Mouse (Mus musculus) forebrain, embryonic 16.5 days (tissue): ENCODE measurements at regions not wholly inside any gene's neighbourhood (a gene's known extent, or its start where the extent isn't known, plus 50 kb on each side); places are given as distances from the start of the nearest gene placed in this dataset.

Experiments
- ATAC-seq: fragments of 200-750 bp; cut with Nextera tagmentation; 2 replicates; pipeline ENCODE4 v1.8.0; 2017; ENCODE audit warnings: mild to moderate bottlenecking, moderate library complexity
- H3K27ac ChIP-seq: fragments of 300-500 bp; sonication (generic); 2 replicates; pipeline ENCODE4 v1.5.1; 2014; ENCODE audit warnings: low read length, control low read depth
- H3K27me3 ChIP-seq: fragments of 300-500 bp; sonication (generic); replicated peaks from 2 replicates; pipeline ENCODE4 v1.6.1; 2014; ENCODE audit warnings: low read length; ENCODE audit not compliant: control insufficient read depth, insufficient read depth
- H3K36me3 ChIP-seq: fragments of 300-500 bp; sonication (generic); 2 replicates; pipeline ENCODE4 v1.6.1; 2014; ENCODE audit not compliant: control insufficient read depth, insufficient read depth
- H3K4me1 ChIP-seq: fragments of 300-500 bp; sonication (generic); replicated peaks from 2 replicates; pipeline ENCODE4 v1.6.1; 2014; ENCODE audit warnings: low read length; ENCODE audit not compliant: control insufficient read depth, insufficient read depth
- H3K4me2 ChIP-seq: fragments of 300-500 bp; sonication (generic); 2 replicates; pipeline ENCODE4 v1.6.1; 2014; ENCODE audit warnings: mild to moderate bottlenecking, low read length, control low read depth
- H3K4me3 ChIP-seq: fragments of 300-500 bp; sonication (generic); replicated peaks from 2 replicates; pipeline ENCODE4 v1.5.1; 2014; ENCODE audit warnings: mild to moderate bottlenecking, low read length, control low read depth
- H3K9ac ChIP-seq: fragments of 300-500 bp; sonication (generic); replicated peaks from 2 replicates; pipeline ENCODE4 v1.6.1; 2014; ENCODE audit warnings: low read depth, low read length, control low read depth
- H3K9me3 ChIP-seq: fragments of 300-500 bp; sonication (generic); 2 replicates; pipeline ENCODE4 v1.6.1; 2016; ENCODE audit warnings: low read length; ENCODE audit not compliant: control insufficient read depth
- whole genome bisulfite sequencing: fragments of 180-500 bp; shearing (Covaris S2); extraction: QIAGEN DNeasy Blood & Tissue Kit; methylation state at CpG from one replicate; pipeline ENCODE4 v1.1.7; 2014; 5-methylcytosine and 5-hydroxymethylcytosine counted together

- ATAC-seq, result peak; percentile 92
- no peak overlapping the region for H3K4me2 ChIP-seq
- H3K36me3 ChIP-seq, result no peaks in the 10 kb centered on the region
- no peak overlapping the region for H3K27ac ChIP-seq
- H3K9me3 ChIP-seq, result no peaks in the 10 kb centered on the region
- 19% methylated on average over 1 of the region's 1 CpGs for WGBS
- H3K4me1 ChIP-seq, result peaks cover 5% of the 10 kb centered on the region; the same call in 1 of the 2 replicates
- no peak overlapping the region for H3K4me3 ChIP-seq
- no peaks in the 10 kb centered on the region for H3K27me3 ChIP-seq
- no peak overlapping the region for H3K9ac ChIP-seq
These were observed 349.5 kb upstream of the B3gat1 start for GRCm38 (mm10) chr9:26383996-26384395.

- Histone ChIP-seq H3K27ac (no peak overlapping the region), H3K27me3 (no peaks in the 10 kb centered on the region), H3K4me3 (no peak overlapping the region), H3K9ac (no peak overlapping the region), H3K9me3 (no peaks in the 10 kb centered on the region), H3K36me3 (no peaks in the 10 kb centered on the region), H3K4me2 (no peak overlapping the region), H3K4me1 (no peaks in the 10 kb centered on the region)
- no peak for ATAC-seq
- 67% methylated on average over 3 of the region's 3 CpGs for WGBS
These were observed 334.9 kb upstream of the B3gat1 start for GRCm38 (mm10) chr9:26398635-26399034.

GRCm38 (mm10) chr9:26422897-26423823 lies 310.4 kb upstream of the B3gat1 start:
- WGBS, result 63% methylated on average over 11 of the region's 11 CpGs
- ATAC-seq, result no peak
- H3K4me1 ChIP-seq, result 0 out of 2 replicates have a peak, but pooled peaks cover 3% of the 10 kb centered on the region
- no peaks in the 10 kb centered on the region for H3K27me3 ChIP-seq
- no peak overlapping the region for H3K4me2 ChIP-seq
- H3K9ac ChIP-seq, result no peak overlapping the region
- no peak overlapping the region for H3K27ac ChIP-seq
- H3K4me3 ChIP-seq, result no peak overlapping the region
- H3K36me3 ChIP-seq, result no peaks in the 10 kb centered on the region
- no peaks in the 10 kb centered on the region for H3K9me3 ChIP-seq

- Histone ChIP-seq H3K27me3 (no peaks in the 10 kb centered on the region), H3K36me3 (no peaks in the 10 kb centered on the region), H3K9me3 (no peaks in the 10 kb centered on the region), H3K27ac (no peak overlapping the region), H3K4me1 (no peaks in the 10 kb centered on the region), H3K4me3 (no peak overlapping the region), H3K4me2 (no peak overlapping the region), H3K9ac (no peak overlapping the region)
- WGBS, result 24% methylated on average over 2 of the region's 2 CpGs
- peak; percentile 84 for ATAC-seq
These were observed 298.0 kb upstream of the B3gat1 start for GRCm38 (mm10) chr9:26435507-26435906.

- Histone ChIP-seq H3K4me2 (no peak overlapping the region), H3K36me3 (no peaks in the 10 kb centered on the region), H3K4me3 (no peak overlapping the region), H3K4me1 (no peaks in the 10 kb centered on the region), H3K27ac (no peak overlapping the region), H3K27me3 (no peaks in the 10 kb centered on the region), H3K9ac (no peak overlapping the region), H3K9me3 (no peaks in the 10 kb centered on the region)
- WGBS, result 54% methylated on average over 2 of the region's 2 CpGs
- no peak for ATAC-seq
These were observed 296.3 kb upstream of the B3gat1 start for GRCm38 (mm10) chr9:26437244-26437643.

GRCm38 (mm10) chr9:26453924-26454323 lies 279.6 kb upstream of the B3gat1 start:
- no peak overlapping the region for H3K4me3 ChIP-seq
- no peaks in the 10 kb centered on the region for H3K4me1 ChIP-seq
- WGBS, result 52% methylated on average over 7 of the region's 7 CpGs
- H3K9me3 ChIP-seq, result no peaks in the 10 kb centered on the region
- no peaks in the 10 kb centered on the region for H3K27me3 ChIP-seq
- H3K36me3 ChIP-seq, result no peaks in the 10 kb centered on the region
- no peak overlapping the region for H3K9ac ChIP-seq
- no peak overlapping the region for H3K4me2 ChIP-seq
- ATAC-seq, result peak; percentile 57; the same call in 1 of the 2 replicates
- H3K27ac ChIP-seq, result no peak overlapping the region

- ATAC-seq, result no peak
- Histone ChIP-seq H3K4me1 (no peaks in the 10 kb centered on the region), H3K36me3 (no peaks in the 10 kb centered on the region), H3K27ac (no peak overlapping the region), H3K9ac (no peak overlapping the region), H3K4me3 (no peak overlapping the region), H3K4me2 (no peak overlapping the region), H3K9me3 (no peaks in the 10 kb centered on the region), H3K27me3 (no peaks in the 10 kb centered on the region)
- 7% methylated on average over 2 of the region's 2 CpGs for WGBS
These were observed 272.4 kb upstream of the B3gat1 start for GRCm38 (mm10) chr9:26461081-26461480.

GRCm38 (mm10) chr9:26470694-26471392 lies 262.7 kb upstream of the B3gat1 start:
- H3K4me3 ChIP-seq, result no peak overlapping the region
- no peak overlapping the region for H3K9ac ChIP-seq
- H3K27ac ChIP-seq, result no peak overlapping the region
- no peak overlapping the region for H3K4me2 ChIP-seq
- no peak for ATAC-seq
- 31% methylated on average over 7 of the region's 7 CpGs for WGBS
- H3K9me3 ChIP-seq, result no peaks in the 10 kb centered on the region
- H3K4me1 ChIP-seq, result no peaks in the 10 kb centered on the region; the same call in 1 of the 2 replicates
- no peaks in the 10 kb centered on the region for H3K36me3 ChIP-seq
- H3K27me3 ChIP-seq, result no peaks in the 10 kb centered on the region

GRCm38 (mm10) chr9:26476341-26476740 lies 257.2 kb upstream of the B3gat1 start:
- Histone ChIP-seq H3K9ac (no peak overlapping the region), H3K4me2 (no peak overlapping the region), H3K4me1 (no peaks in the 10 kb centered on the region), H3K27me3 (no peaks in the 10 kb centered on the region), H3K27ac (no peak overlapping the region), H3K36me3 (no peaks in the 10 kb centered on the region), H3K9me3 (no peaks in the 10 kb centered on the region), H3K4me3 (no peak overlapping the region)
- 88% methylated on average over 3 of the region's 3 CpGs for WGBS
- no peak for ATAC-seq
